Mouse (Mus musculus) cerebellum, adult 18-20 months (tissue): ENCODE data around the gene Tsg101.

Experiments
- DNase-seq, 2 experiments: peaks; one replicate each; pipeline ENCODE4 v3.0.0; 2021

The Tsg101 gene

GRCm38 (mm10) chr7:46871988-46872387 lies 47.8 kb downstream of the Tsg101 start:
- DNase-seq: no peak

GRCm38 (mm10) chr7:46860996-46861395 lies 58.8 kb downstream of the Tsg101 start, which contains the start of gene Ldhc:
Gene Ldhc (plus strand): TSS chr7:46861203.
- DNase-seq: no peak

GRCm38 (mm10) chr7:46859031-46859430 lies 60.7 kb downstream of the Tsg101 start:
- DNase-seq: no peak

- no peak for DNase-seq
These were observed 62.3 kb downstream of the Tsg101 start for GRCm38 (mm10) chr7:46857436-46857835.

GRCm38 (mm10) chr7:46855866-46856560 lies 63.8 kb downstream of the Tsg101 start:
- DNase-seq: no peak

- no peak for DNase-seq
These were observed 66.4 kb downstream of the Tsg101 start for GRCm38 (mm10) chr7:46853365-46853764.

- DNase-seq: no peak
These were observed 67.1 kb downstream of the Tsg101 start for GRCm38 (mm10) chr7:46852666-46853065.

- no peak for DNase-seq
These were observed 68.7 kb downstream of the Tsg101 start for GRCm38 (mm10) chr7:46851026-46851425.

- no peak for DNase-seq
These were observed 70.5 kb downstream of the Tsg101 start for GRCm38 (mm10) chr7:46849287-46849686.

- DNase-seq: peak; percentile 47 to 62
These were observed 73.1 kb downstream of the Tsg101 start for GRCm38 (mm10) chr7:46846486-46847244.

GRCm38 (mm10) chr7:46845978-46846485 lies 73.7 kb downstream of the Tsg101 start:
- peak; percentile 30 to 48 for DNase-seq

GRCm38 (mm10) chr7:46845211-46845977 lies 74.4 kb downstream of the Tsg101 start:
- DNase-seq: peak; percentile 91 to 92

- no peak for DNase-seq
These were observed 76.2 kb downstream of the Tsg101 start for GRCm38 (mm10) chr7:46843576-46843975.

- DNase-seq: no peak
These were observed 77.5 kb downstream of the Tsg101 start for GRCm38 (mm10) chr7:46842278-46842677.

GRCm38 (mm10) chr7:46840787-46841525 lies 78.8 kb downstream of the Tsg101 start, which contains the start of gene Ldha:
Gene Ldha (plus strand): TSS chr7:46841475.
- DNase-seq: no peak

- DNase-seq: no peak
These were observed 79.4 kb downstream of the Tsg101 start for GRCm38 (mm10) chr7:46840326-46840725.

GRCm38 (mm10) chr7:46839861-46840260 lies 79.9 kb downstream of the Tsg101 start:
- no peak for DNase-seq

GRCm38 (mm10) chr7:46839446-46839845 lies 80.3 kb downstream of the Tsg101 start:
- DNase-seq: no peak
